Mouse (Mus musculus): ENCODE data around the gene Grem2. TPM values are rescaled to one million over a fixed set of nuclear protein-coding genes. Genes with fewer than 3 reads are reported as not detected.

The Grem2 gene
- total RNA-seq (2021) = 10 to 100 TPM; 13.5 to 16.2 TPM
- long read RNA-seq, partial matches to known transcripts = 0 of 3 reads
- long read RNA-seq, other reads (novel, unspliced or antisense) = 2 of 3 reads

DNA sequence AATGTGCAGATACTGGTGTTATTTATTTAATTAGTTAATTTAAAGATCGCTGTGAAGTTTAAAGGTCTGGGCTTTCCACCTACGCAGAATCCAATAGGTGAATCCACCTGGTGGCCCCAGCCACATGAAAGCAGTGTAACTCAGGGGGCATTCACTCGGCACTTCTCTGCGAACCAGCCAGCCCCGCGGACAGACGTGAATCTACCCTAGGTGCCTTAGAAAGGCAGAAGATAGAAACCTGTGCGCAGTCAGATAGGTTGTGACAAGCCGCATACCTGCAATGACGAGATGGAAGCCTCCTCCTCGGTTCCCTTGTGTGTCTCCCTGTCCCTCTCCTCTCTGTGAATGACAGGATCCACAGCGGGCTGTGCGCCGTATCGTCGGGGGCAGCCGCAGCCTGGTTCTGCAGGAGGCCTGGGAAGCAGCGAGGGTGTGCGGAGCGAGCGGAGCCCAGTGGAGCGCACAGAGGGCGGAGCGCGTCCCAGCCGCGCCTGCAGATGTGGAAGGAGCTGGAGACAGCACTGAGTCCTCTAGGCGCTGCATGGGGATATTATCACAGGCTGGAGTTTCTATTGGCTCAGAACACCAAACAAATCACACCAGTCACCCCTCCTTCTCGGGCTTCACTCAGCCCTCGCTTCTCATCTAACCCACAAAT is at the start of gene Grem2:
TSS of gene Grem2 (minus strand) at position 522 of the 658 bp plus-strand sequence.
- peak; percentile 49 to 60 for DNase-seq (ENCODE audit: low spot score in 2 of 2)

DNA sequence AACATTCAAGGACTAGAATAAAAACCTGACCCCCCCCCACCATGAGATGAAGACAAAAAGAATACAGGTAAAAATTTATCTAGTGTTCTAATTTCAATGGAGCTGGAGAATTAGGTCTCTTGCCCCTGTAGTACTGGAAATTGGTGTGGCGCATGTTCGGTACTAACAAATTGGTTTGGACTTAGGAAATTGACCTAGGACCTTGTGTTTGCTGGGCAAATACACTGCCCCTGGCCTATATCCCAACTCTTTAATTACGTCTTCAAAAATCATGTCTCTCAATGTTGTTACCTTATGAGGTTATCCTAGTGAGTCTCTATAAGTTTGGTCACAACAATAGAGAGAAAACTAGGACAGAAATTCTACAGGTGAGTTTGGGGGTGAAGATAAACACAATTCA is 38.2 kb upstream of the Grem2 start:
- DNase-seq (ENCODE audit: low spot score in 2 of 2) = no peak

DNA sequence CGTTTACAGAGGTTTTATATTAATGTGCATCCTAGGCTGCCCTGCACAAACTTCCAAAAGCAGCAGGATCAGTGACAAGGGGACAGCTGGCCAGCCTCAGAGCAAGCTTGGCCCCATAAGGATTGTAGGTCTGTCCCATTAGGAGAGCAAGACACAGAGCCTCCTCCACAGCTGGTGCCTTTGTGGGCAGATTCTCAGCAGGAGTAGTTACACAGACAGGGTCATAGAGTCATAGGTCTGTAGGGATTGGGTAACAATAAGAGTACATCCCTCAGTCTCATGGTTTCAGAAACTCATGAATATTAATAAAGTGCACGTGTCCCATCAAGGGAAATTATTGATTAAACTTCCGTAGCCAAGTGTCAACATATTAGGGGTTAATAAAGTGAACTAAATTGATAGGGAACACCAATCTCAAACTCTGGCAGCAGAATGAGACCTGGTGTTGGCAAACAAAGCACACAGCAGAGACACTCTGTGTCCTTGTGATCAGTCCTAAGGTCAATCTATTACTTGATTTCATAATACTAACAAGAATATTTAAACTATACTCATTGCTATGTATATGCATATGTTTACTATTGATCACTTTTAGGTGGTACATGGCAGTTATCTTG is 9.5 kb upstream of the Grem2 start:
- no peak for DNase-seq (ENCODE audit: low spot score in 2 of 2)

DNA sequence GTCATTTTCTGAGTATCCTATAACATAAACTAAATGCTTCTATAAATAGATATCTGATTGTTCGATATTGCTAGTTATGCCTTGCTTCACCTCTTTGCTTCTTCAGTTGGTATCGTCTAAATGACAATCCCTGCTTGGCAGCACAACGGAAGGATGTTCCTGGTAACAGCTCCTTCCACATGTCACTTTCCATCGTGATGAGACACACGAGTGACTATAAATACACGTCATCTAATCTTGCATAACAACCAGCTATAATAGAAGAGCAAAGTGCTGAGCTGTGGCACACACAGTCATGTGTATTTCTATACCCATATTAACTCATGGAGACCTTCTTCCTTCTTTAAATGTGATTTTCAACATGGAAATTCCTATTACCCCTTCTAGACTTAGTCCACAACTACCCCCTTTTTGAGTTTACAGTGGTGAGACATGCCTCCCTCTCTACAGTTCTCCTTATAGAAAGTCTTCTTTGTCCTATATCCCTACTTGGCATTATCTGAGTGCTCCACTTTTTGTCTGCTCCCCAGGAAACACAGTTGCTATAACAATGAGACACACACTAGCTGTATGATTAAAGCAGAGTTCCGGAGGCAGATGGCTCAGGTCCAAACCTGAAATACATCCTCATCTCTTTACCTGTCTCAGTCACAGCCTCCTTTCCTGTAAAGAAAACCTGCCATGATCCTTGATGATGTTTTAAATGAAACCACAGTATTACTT is 8.0 kb upstream of the Grem2 start:
- peak in 1 of 2 experiments; percentile 45 for DNase-seq (ENCODE audit: low spot score in 2 of 2)

DNA sequence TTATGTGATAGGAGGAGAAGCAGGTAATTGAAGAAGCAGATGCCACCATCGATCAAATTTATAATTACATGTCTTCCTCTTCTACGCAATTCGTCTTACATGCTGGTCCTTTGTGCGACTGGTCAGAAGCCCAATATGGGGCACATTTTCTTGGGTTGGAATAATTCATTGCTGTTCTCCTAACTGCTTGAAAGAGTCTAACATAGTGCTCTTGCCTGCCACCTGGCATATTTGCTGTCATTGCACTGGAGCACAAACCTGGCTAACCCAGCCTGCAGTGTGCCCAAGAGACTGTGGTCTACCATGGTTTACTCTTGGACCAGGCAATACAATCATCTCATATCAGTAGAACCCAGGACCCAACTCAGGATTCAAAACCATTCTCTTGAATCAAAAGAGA is 2.7 kb downstream of the Grem2 start:
- DNase-seq (ENCODE audit: low spot score in 2 of 2) = no peak

DNA sequence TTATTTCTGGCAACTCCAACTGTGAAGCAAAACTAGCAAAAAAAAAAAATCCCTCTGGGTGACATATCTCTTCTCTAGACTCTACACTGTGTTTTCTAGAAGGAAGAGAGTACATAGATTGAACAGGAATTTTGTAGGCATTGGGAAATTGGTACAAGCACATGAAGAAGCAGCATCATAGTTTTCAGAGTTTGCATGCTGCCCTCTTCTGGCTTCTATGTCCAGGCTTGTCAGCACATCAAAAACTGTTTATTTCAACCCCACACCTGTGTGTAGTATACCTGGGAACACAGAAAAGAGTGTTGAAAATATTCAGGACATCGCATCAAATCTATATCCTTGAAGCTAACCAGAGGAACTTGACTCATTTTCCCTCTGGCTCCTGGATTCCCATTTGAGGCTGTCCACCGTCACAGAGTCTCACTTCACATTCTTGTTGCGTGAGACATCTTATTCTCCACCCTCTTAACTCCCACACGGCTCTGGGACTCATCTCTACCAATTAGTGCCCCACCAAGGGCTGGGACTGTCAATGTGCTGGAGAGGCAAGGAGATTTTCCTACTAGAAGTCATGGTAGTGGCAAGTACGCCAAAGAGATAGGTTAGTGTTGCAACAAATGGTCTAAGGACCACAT is 3.3 kb downstream of the Grem2 start:
- DNase-seq (ENCODE audit: low spot score in 2 of 2) = peak in 1 of 2 experiments; percentile 30

DNA sequence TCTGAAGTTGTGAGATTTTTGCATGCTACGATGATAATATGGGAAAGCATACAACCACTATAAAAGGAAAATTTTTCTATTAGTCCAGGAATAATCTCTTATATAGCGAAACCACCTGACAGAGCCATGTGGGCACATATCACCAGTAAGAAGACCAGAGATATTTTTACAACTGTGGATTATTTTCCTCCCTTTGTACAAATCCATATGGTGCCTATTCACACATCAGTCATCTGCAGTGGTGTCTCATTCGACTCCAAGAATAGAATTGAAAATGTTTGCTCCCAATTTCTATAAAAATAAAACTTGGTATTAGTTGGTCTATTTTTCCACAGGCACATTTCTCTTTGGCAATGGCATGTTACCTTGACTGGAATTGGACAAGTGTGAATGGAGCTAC is 11.8 kb downstream of the Grem2 start:
- peak in 1 of 2 experiments; percentile 13 for DNase-seq (ENCODE audit: low spot score in 2 of 2)

DNA sequence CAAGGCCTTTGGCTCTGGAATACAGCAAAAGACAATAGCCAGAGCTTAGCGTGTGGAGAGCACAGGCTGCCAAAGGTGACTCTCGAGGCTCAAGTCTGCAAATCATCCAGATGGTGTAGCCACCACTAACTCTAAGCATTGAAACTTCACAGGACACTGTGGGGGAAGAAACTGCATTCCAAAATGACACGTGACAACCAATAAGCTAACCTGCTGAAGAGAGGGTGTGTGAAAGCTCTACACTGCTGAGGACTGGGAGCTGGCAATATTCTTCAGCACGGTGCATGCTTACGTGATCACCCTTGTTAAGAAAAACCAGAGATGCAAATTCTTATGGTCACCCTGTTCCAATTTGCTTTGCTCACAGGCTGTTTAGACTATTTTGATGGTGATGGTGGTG is 13.4 kb downstream of the Grem2 start:
- DNase-seq (ENCODE audit: low spot score in 2 of 2) = no peak

DNA sequence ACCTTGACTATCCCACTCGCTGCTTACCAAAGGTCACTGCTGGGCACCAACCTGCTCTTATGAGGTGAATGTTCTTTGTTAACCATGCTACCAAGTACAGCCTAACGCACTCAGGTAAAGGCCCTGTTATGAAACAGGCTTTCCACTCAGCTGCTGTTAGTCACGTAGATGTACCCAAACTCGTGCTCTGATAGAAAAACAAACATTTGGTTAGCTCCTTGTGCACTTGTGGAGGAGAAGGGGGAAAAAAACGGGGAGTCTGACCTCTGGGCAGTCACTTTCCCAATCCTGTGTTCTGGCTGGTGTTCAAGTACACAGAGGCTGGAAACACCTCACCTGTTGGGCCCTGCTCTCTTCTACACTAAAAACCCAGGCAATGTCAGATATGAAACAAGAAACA is 14.0 kb downstream of the Grem2 start:
- no peak for DNase-seq (ENCODE audit: low spot score in 2 of 2)

DNA sequence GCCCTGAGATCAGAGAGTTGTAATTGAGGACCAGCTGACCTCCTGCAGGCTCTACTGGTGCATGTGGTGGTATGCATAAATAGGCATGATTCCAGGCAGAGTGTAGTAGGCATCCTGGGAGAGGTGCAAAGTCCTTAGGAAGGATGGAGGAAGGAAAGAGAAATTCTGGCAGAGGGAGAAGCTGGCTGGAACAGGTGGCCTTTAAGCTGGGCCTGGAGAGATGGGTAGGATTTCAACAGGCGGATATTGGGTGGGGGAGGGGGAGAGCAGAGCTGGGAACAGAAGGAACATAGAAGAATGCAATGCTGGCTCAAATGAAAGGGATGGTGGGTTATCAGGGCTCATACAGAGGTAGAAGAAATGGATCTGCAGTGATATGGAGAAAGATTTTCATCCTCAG is 18.9 kb downstream of the Grem2 start:
- DNase-seq (ENCODE audit: low spot score in 2 of 2) = no peak

DNA sequence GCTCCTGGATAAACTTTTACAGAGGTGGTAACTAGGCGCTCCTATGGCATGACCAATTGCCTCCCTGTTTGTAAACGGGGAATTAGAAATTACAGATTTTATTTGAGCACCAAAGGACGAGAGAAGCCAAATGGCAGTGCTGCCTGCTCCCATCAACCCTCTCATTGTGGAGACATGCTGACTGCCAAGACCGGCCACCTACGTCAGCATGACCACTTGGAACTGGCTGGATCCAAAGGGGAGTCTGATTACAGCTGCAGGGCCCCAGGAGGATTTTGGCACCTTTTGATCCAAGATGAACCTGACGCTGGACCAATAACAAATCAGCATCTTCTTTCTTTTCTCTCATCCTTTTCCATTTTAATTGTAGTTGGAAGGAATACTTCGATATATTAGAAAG is 29.1 kb downstream of the Grem2 start:
- no peak for DNase-seq (ENCODE audit: low spot score in 2 of 2)

DNA sequence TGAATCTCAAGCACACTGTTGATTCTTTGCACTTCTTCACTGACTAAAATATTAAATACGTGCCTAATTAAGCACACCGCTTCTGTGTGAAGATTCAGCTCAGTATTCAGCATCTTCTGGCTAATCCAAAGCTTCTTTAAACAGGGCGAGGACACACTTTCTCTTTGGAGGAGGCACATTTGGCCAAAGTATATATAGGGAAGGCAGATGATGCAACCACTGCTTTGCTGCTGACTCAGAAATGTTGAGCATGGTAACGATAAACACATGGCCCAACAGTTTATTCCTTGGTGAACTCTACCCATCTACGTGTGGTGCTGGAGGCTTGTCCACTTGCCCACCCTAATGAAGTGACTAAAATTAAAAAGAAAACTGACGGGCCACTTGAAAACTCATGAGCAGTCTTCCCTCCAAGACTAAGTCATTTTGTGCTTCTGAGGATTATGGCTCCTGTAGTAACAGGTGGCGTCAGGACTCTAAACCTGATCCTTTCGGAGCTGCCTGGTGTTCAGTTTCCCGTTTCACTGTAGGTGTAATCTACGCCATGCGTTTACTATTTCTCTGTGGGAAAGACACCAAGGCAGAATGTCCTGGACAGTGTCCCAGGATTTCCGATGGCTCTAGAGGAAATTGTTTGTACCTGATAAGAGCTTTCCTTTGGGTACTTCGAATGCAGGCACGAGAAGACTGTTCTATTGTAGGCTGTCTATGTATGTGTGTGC is 32.8 kb downstream of the Grem2 start:
- DNase-seq (ENCODE audit: low spot score in 2 of 2) = no peak

DNA sequence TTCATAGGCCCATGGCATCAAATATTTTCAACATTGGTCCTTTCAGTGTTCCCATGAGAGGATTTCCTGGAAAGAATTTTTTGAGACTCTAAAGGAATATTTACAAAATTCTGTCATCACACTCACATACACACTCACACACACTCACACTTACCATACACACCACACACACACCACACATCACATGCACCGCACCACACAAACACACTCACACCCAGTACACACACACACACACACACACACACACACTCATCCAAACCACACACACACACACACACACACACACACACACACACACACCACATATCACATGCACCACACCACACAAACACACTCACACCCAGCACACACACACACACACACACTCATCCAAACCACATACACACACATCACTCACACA is 33.5 kb downstream of the Grem2 start:
- no peak for DNase-seq (ENCODE audit: low spot score in 2 of 2)

DNA sequence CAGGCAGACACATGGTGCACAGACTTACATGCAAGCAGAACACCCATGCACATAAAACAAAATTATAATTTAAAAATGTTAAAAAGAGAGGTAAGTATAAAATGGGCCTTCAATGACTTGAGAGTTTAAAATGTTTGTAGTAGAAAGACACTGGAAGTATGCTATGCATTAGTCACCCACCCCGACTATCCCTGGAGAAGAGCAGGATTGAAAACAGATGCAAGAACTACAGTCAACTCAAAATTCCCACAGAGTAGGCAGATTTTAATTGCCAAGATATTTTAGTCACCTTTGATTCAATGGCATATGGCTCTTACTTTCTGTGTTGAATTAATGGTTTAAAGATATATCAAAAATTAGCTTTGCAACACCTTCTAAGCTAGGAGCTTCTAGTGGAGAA is 39.1 kb downstream of the Grem2 start:
- no peak for DNase-seq (ENCODE audit: low spot score in 2 of 2)

DNA sequence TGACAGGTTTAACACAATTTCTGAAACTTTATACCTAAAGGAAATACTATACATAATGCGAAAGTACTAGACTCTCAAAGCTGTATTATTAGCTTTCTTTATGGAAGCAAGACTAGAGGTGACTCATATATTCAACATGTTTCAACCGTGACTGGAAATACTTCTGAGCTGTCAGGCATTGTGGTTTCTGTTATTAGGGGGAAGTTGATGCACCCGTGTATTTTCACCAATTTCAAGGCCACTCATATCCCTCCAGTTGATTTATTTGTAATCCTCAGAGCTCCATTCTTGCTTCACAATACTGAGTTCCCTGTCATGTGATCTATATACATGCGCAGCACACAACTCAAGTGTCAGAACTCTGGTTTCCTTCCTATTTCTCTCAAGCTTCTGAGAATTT is 46.4 kb downstream of the Grem2 start:
- DNase-seq (ENCODE audit: low spot score in 2 of 2) = no peak

DNA sequence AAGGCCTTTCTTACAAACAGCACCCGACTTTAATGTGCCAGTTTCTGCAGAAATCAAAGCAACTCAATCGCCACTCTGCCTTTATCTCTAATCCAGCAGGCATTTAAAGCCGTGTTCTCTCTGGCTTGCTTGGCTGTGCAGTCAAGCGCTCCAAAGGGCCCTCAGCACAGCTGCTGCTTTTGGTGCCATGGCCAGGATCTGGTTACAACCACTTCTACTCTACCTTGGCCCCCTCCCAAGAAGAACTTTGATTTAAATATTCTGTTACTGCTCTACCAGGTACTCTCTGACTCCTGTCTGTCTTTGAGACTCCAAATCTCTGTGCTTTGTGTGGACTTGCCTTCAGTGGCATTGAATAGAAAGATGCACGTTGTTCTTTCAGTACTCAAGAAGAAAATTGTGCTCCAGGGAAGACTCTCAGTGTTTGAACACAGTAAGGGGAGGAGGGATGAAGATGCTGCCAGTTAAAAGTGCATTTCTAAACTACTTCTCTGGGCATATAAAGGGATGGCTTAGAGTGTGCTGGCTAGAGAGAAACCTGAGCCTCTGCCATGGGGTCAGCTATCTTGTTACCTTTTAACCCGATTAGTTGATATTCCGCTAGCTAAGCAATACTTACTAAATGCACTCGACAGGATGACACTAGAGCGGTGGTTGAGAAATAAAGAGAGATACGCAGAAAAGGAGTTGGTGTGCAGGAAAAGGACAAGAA is 61.1 kb downstream of the Grem2 start:
- no peak for DNase-seq (ENCODE audit: low spot score in 2 of 2)

DNA sequence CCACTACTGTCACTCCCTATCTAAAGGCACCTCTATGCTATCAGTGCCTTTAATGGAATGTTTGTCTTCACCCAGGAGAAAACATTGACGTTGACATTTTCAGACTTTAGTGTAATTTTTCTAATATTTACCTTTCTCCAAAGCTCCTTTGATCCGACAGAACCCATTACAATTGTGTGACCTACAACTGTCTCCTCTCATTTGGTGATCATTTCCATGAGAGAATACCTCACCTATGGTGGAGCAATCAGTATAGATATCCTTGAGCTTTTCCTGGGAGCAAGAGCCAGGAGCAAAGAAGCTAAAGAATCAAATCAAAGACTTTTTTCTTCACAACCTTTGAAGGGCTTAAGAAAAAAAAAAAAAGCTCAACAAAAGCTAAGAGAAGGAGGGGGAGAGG is 65.4 kb downstream of the Grem2 start:
- no peak for DNase-seq (ENCODE audit: low spot score in 2 of 2)

DNA sequence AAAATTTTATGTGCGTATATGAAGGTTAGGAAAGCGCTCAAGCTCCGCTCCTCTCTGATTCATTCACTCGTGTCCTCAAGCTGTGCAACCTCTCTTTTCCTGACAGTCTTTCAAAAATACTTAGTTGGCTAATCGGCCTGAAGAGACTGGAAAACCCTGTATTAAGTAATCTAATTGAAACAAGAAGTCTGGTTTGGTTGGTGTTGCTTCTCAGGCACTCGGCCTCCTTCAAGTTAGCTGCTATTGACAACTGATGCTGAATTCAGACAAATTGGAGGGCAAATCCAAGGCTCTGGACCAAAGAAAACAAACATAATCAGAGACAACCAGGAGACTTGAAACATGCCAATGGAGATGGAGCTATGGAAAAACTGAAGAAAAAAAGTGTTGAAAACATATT is 76.8 kb downstream of the Grem2 start:
- no peak for DNase-seq (ENCODE audit: low spot score in 2 of 2)

DNA sequence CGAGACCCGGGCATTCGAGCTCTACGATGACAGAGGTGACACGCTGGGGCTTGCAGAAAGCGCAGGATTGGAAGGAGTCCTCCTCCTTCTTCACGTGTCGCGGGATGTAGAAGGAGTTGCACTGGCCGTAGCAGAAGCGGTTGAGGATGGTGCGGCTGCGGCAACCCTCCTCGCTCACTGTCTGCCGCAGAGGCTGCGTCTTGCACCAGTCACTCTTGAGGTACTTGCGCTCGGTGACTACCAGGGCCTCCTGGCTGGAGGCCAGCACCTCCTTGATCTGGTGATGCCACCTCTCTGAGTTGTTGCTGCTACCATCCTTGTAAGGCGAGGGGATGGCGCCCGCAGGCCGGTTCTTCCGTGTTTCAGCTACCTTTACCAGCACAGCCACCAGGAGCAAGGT is 84.8 kb downstream of the Grem2 start:
- no peak for DNase-seq (ENCODE audit: low spot score in 2 of 2)

DNA sequence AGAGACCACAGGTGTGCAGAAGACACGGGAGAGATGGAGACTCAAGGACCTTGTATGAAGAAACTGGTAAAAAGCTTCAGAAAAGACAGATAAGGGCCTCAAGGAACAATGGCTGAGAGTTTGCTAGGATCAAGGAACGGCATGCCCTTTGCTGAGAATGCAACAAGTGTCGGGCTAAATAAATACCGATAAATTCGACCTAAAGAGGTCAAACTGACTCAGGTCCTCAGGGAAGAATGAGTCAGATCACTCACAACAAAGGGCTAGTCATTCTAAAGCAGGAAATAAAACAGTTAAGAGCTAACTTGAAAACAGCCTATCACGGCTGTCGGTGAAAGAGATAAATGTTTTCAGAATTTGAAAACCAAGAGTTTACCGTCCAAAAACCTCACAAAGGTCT is 95.1 kb downstream of the Grem2 start:
- DNase-seq (ENCODE audit: low spot score in 2 of 2) = no peak

DNA sequence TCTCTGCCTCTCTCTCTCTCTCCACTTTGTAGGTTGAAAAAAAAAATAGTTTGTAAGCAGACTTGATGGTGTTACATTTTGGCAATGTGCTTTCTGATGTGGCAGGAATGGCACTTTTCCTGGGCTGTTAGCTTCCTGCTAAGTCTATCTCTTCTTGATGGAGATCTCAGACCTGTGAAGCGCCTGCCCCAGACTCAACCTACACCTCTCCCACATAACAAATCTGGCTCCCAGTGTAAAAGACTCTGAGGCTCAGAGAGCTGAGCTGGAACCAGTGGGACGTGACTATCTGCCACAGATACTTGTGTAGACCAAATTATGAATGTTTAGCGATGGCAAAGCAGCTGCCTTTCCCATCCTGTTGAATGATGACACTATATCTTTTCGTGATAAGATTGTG is 109.8 kb downstream of the Grem2 start:
- DNase-seq (ENCODE audit: low spot score in 2 of 2) = no peak
